Mouse (Mus musculus): Measurements from ENCODE around the gene Dact3. TPM values are rescaled to one million over a fixed set of nuclear protein-coding genes. Genes with fewer than 3 reads are reported as not detected.

Gene Dact3
- total and polyA plus RNA-seq, 3 experiments = 2.5 to 16.2 (median 5.3) TPM

Other genes with a start within 250 kb of the Dact3 start
- gene Ceacam15, start 199.6 kb upstream of the Dact3 start, total RNA-seq (2021) = not detected
- not detected in 2 replicates for gene Ceacam15, start 199.6 kb upstream of the Dact3 start, polyA plus RNA-seq (2012; rRNA removed)
- gene Ceacam9, start 153.4 kb upstream of the Dact3 start, total RNA-seq (2021) = not detected
- not detected in 2 replicates for gene Ceacam9, start 153.4 kb upstream of the Dact3 start, polyA plus RNA-seq (2012; rRNA removed)
- 100 to 1,000 TPM; 138 to 139 TPM for gene Ap2s1, start 136.9 kb upstream of the Dact3 start, total RNA-seq (2021)
- gene Ap2s1, start 136.9 kb upstream of the Dact3 start, polyA plus RNA-seq (2012; rRNA removed) = 331 and 352 TPM in 2 replicates
- gene Slc1a5, start 94.0 kb upstream of the Dact3 start, total RNA-seq (2021) = 100 to 1,000 TPM; 144 to 291 TPM
- 220 and 344 TPM in 2 replicates for gene Slc1a5, start 94.0 kb upstream of the Dact3 start, polyA plus RNA-seq (2012; rRNA removed)
- gene Strn4, start 59.4 kb upstream of the Dact3 start, total RNA-seq (2021) = 10 to 100 TPM; 58.9 to 64.1 TPM
- 121 and 138 TPM in 2 replicates for gene Strn4, start 59.4 kb upstream of the Dact3 start, polyA plus RNA-seq (2012; rRNA removed)
- gene Fkrp, start 58.6 kb upstream of the Dact3 start, total RNA-seq (2021) = 10 to 100 TPM; 23.9 to 29.5 TPM
- 46.3 and 49.6 TPM in 2 replicates for gene Fkrp, start 58.6 kb upstream of the Dact3 start, polyA plus RNA-seq (2012; rRNA removed)
- 10 to 100 TPM; 16.0 to 18.4 TPM for gene Prkd2, start 32.4 kb upstream of the Dact3 start, total RNA-seq (2021)
- gene Prkd2, start 32.4 kb upstream of the Dact3 start, polyA plus RNA-seq (2012; rRNA removed) = 39.2 and 47.2 TPM in 2 replicates
- under 1 TPM; 0.43 to 0.69 TPM for gene Gng8, start 16.5 kb downstream of the Dact3 start, total RNA-seq (2021)
- 1.0 and 1.7 TPM in 2 replicates for gene Gng8, start 16.5 kb downstream of the Dact3 start, polyA plus RNA-seq (2012; rRNA removed)
- 1 to 10 TPM in 1 of 2 experiments, under 1 TPM in 1; 0.98 to 3.8 TPM for gene Ptgir, start 31.2 kb downstream of the Dact3 start, total RNA-seq (2021)
- gene Ptgir, start 31.2 kb downstream of the Dact3 start, polyA plus RNA-seq (2012; rRNA removed) = 4.0 and 4.8 TPM in 2 replicates
- gene Calm3, start 48.8 kb downstream of the Dact3 start, total RNA-seq (2021) = 100 to 1,000 TPM; 254 to 261 TPM
- gene Calm3, start 48.8 kb downstream of the Dact3 start, polyA plus RNA-seq (2012; rRNA removed) = 402 and 408 TPM in 2 replicates
- 10 to 100 TPM; 19.7 to 47.9 TPM for gene Pnmal2, start 69.4 kb downstream of the Dact3 start, total RNA-seq (2021)
- 9.9 and 10.9 TPM in 2 replicates for gene Pnmal2, start 69.4 kb downstream of the Dact3 start, polyA plus RNA-seq (2012; rRNA removed)
- gene Pnmal1, start 84.4 kb downstream of the Dact3 start, total RNA-seq (2021) = 1 to 10 TPM; 2.6 to 7.2 TPM
- 0.45 and 0.57 TPM in 2 replicates for gene Pnmal1, start 84.4 kb downstream of the Dact3 start, polyA plus RNA-seq (2012; rRNA removed)
- 1 to 10 TPM; 1.1 to 1.6 TPM for gene Gm42372, start 107.8 kb downstream of the Dact3 start, total RNA-seq (2021)
- 0.13 and 0.33 TPM in 2 replicates for gene Gm42372, start 107.8 kb downstream of the Dact3 start, polyA plus RNA-seq (2012; rRNA removed)
- 10 to 100 TPM; 13.6 to 28.9 TPM for gene Ccdc8, start 117.4 kb downstream of the Dact3 start, total RNA-seq (2021)
- 7.3 and 7.5 TPM in 2 replicates for gene Ccdc8, start 117.4 kb downstream of the Dact3 start, polyA plus RNA-seq (2012; rRNA removed)
- gene Ppp5c, start 152.6 kb downstream of the Dact3 start, total RNA-seq (2021) = 10 to 100 TPM; 82.2 to 86.0 TPM
- 164 and 179 TPM in 2 replicates for gene Ppp5c, start 152.6 kb downstream of the Dact3 start, polyA plus RNA-seq (2012; rRNA removed)
- 1 to 10 TPM; 1.6 to 3.2 TPM for gene Hif3a, start 187.1 kb downstream of the Dact3 start, total RNA-seq (2021)
- gene Hif3a, start 187.1 kb downstream of the Dact3 start, polyA plus RNA-seq (2012; rRNA removed) = 3.1 and 4.0 TPM in 2 replicates
- under 1 TPM; 0.35 to 0.58 TPM for gene Psg16, start 198.7 kb downstream of the Dact3 start, total RNA-seq (2021)
- gene Psg16, start 198.7 kb downstream of the Dact3 start, polyA plus RNA-seq (2012; rRNA removed) = 0.13 and 0.33 TPM in 2 replicates

All from adrenal gland, adult 2 months (tissue).